Mouse (Mus musculus): Measurements from ENCODE around the gene Lrrc17. TPM values are rescaled to one million over a fixed set of nuclear protein-coding genes. Genes with fewer than 3 reads are reported as not detected.
A peak's percentile ranks its signal among the peaks of the same experiment; 100 is the strongest.

The Lrrc17 gene
- polyA plus RNA-seq, 1 experiment, result not detected

GRCm38 (mm10) chr5:21532126-21532525, 11.2 kb upstream of the Lrrc17 start:
- H3K27me3 ChIP-seq (replicated peaks), result peaks cover 16% of the 10 kb centered on the region
- H3K4me1 ChIP-seq, result peaks cover 19% of the 10 kb centered on the region
- TF ChIP-seq FLI1 (IDR thresholded peaks at IDR 0.05; ENCODE audit: low read length), result no peak
- no peak for TF ChIP-seq GATA1 (IDR thresholded peaks at IDR 0.05; ENCODE audit: borderline replicate concordance, low read length)
- H3K36me3 ChIP-seq (replicated peaks; ENCODE audit: low read length), result no peaks in the 10 kb centered on the region
- H3K9me3 ChIP-seq, result peaks cover 21% of the 10 kb centered on the region
- peak overlapping the region; percentile 30 for H3K4me3 ChIP-seq (replicated peaks)

GRCm38 (mm10) chr5:21532921-21533320, 10.4 kb upstream of the Lrrc17 start:
- TF ChIP-seq GATA1 (IDR thresholded peaks at IDR 0.05; ENCODE audit: borderline replicate concordance, low read length), result no peak
- no peak for TF ChIP-seq FLI1 (IDR thresholded peaks at IDR 0.05; ENCODE audit: low read length)
- Histone ChIP-seq H3K4me3 (replicated peaks) (no peak overlapping the region), H3K4me1 (peaks cover 11% of the 10 kb centered on the region), H3K9me3 (peaks cover 23% of the 10 kb centered on the region), H3K27me3 (replicated peaks) (peaks cover 16% of the 10 kb centered on the region), H3K36me3 (replicated peaks; ENCODE audit: low read length) (no peaks in the 10 kb centered on the region)

- no peaks in the 10 kb centered on the region for H3K4me1 ChIP-seq
- H3K27me3 ChIP-seq (replicated peaks), result peaks cover 11% of the 10 kb centered on the region
- no peak overlapping the region for H3K4me3 ChIP-seq (replicated peaks)
- TF ChIP-seq GATA1 (IDR thresholded peaks at IDR 0.05; ENCODE audit: borderline replicate concordance, low read length) (no peak), FLI1 (IDR thresholded peaks at IDR 0.05; ENCODE audit: low read length) (no peak)
- H3K36me3 ChIP-seq (replicated peaks; ENCODE audit: low read length), result no peaks in the 10 kb centered on the region
- peaks cover 5% of the 10 kb centered on the region for H3K9me3 ChIP-seq
Observed at GRCm38 (mm10) chr5:21542226-21542625, 1.1 kb upstream of the Lrrc17 start.

- Histone ChIP-seq H3K4me3 (replicated peaks) (no peak overlapping the region), H3K27me3 (replicated peaks) (peaks cover 11% of the 10 kb centered on the region), H3K36me3 (replicated peaks; ENCODE audit: low read length) (no peaks in the 10 kb centered on the region), H3K4me1 (no peaks in the 10 kb centered on the region), H3K9me3 (peaks cover 7% of the 10 kb centered on the region; the same call in 1 of the 2 replicates)
- no peak for TF ChIP-seq FLI1 (IDR thresholded peaks at IDR 0.05; ENCODE audit: low read length)
- TF ChIP-seq GATA1 (IDR thresholded peaks at IDR 0.05; ENCODE audit: borderline replicate concordance, low read length), result no peak
Observed at GRCm38 (mm10) chr5:21544821-21545220, 1.5 kb downstream of the Lrrc17 start.

GRCm38 (mm10) chr5:21545227-21545626, 1.9 kb downstream of the Lrrc17 start:
- no peak for TF ChIP-seq FLI1 (IDR thresholded peaks at IDR 0.05; ENCODE audit: low read length)
- TF ChIP-seq GATA1 (IDR thresholded peaks at IDR 0.05; ENCODE audit: borderline replicate concordance, low read length), result no peak
- Histone ChIP-seq H3K4me3 (replicated peaks) (no peak overlapping the region), H3K9me3 (peaks cover 5% of the 10 kb centered on the region; the same call in 1 of the 2 replicates), H3K4me1 (no peaks in the 10 kb centered on the region), H3K27me3 (replicated peaks) (peaks cover 11% of the 10 kb centered on the region), H3K36me3 (replicated peaks; ENCODE audit: low read length) (no peaks in the 10 kb centered on the region)

- Histone ChIP-seq H3K4me1 (no peaks in the 10 kb centered on the region), H3K27me3 (replicated peaks) (peaks cover 9% of the 10 kb centered on the region), H3K4me3 (replicated peaks) (no peak overlapping the region), H3K36me3 (replicated peaks; ENCODE audit: low read length) (no peaks in the 10 kb centered on the region), H3K9me3 (peaks cover 3% of the 10 kb centered on the region; the same call in 1 of the 2 replicates)
- TF ChIP-seq FLI1 (IDR thresholded peaks at IDR 0.05; ENCODE audit: low read length) (no peak), GATA1 (IDR thresholded peaks at IDR 0.05; ENCODE audit: borderline replicate concordance, low read length) (no peak)
Observed at GRCm38 (mm10) chr5:21545786-21546185, 2.4 kb downstream of the Lrrc17 start.

- Histone ChIP-seq H3K9me3 (peaks cover 3% of the 10 kb centered on the region; the same call in 1 of the 2 replicates), H3K4me1 (no peaks in the 10 kb centered on the region), H3K4me3 (replicated peaks) (no peak overlapping the region), H3K36me3 (replicated peaks; ENCODE audit: low read length) (no peaks in the 10 kb centered on the region), H3K27me3 (replicated peaks) (peaks cover 14% of the 10 kb centered on the region)
- TF ChIP-seq FLI1 (IDR thresholded peaks at IDR 0.05; ENCODE audit: low read length) (no peak), GATA1 (IDR thresholded peaks at IDR 0.05; ENCODE audit: borderline replicate concordance, low read length) (no peak)
Observed at GRCm38 (mm10) chr5:21547005-21547404, 3.6 kb downstream of the Lrrc17 start.

GRCm38 (mm10) chr5:21553685-21554084, 10.3 kb downstream of the Lrrc17 start:
- Histone ChIP-seq H3K4me3 (replicated peaks) (no peak overlapping the region), H3K27me3 (replicated peaks) (peaks cover 8% of the 10 kb centered on the region), H3K36me3 (replicated peaks; ENCODE audit: low read length) (no peaks in the 10 kb centered on the region), H3K9me3 (no peaks in the 10 kb centered on the region), H3K4me1 (no peaks in the 10 kb centered on the region)
- TF ChIP-seq FLI1 (IDR thresholded peaks at IDR 0.05; ENCODE audit: low read length) (no peak), GATA1 (IDR thresholded peaks at IDR 0.05; ENCODE audit: borderline replicate concordance, low read length) (no peak)

- Histone ChIP-seq H3K36me3 (replicated peaks; ENCODE audit: low read length) (no peaks in the 10 kb centered on the region), H3K4me1 (no peaks in the 10 kb centered on the region), H3K4me3 (replicated peaks) (no peak overlapping the region), H3K27me3 (replicated peaks) (peaks cover 8% of the 10 kb centered on the region), H3K9me3 (no peaks in the 10 kb centered on the region)
- TF ChIP-seq FLI1 (IDR thresholded peaks at IDR 0.05; ENCODE audit: low read length) (no peak), GATA1 (IDR thresholded peaks at IDR 0.05; ENCODE audit: borderline replicate concordance, low read length) (no peak)
Observed at GRCm38 (mm10) chr5:21554732-21555131, 11.4 kb downstream of the Lrrc17 start.

- TF ChIP-seq FLI1 (IDR thresholded peaks at IDR 0.05; ENCODE audit: low read length) (no peak), GATA1 (IDR thresholded peaks at IDR 0.05; ENCODE audit: borderline replicate concordance, low read length) (no peak)
- H3K9me3 ChIP-seq, result no peaks in the 10 kb centered on the region
- no peak overlapping the region for H3K4me3 ChIP-seq (replicated peaks)
- no peaks in the 10 kb centered on the region for H3K36me3 ChIP-seq (replicated peaks; ENCODE audit: low read length)
- H3K27me3 ChIP-seq (replicated peaks), result peaks cover 14% of the 10 kb centered on the region
- no peaks in the 10 kb centered on the region for H3K4me1 ChIP-seq
Observed at GRCm38 (mm10) chr5:21556502-21556901, 13.1 kb downstream of the Lrrc17 start.

GRCm38 (mm10) chr5:21563936-21564335, 20.6 kb downstream of the Lrrc17 start:
- H3K36me3 ChIP-seq (replicated peaks; ENCODE audit: low read length), result no peaks in the 10 kb centered on the region
- no peak overlapping the region for H3K4me3 ChIP-seq (replicated peaks)

More at GRCm38 (mm10) chr5:21563936-21564335, 20.6 kb downstream of the Lrrc17 start:
- Histone ChIP-seq H3K9me3 (no peaks in the 10 kb centered on the region), H3K4me1 (peaks cover 7% of the 10 kb centered on the region; the same call in 1 of the 2 replicates), H3K27me3 (replicated peaks) (peaks cover 8% of the 10 kb centered on the region)
- no peak for TF ChIP-seq FLI1 (IDR thresholded peaks at IDR 0.05; ENCODE audit: low read length)
- TF ChIP-seq GATA1 (IDR thresholded peaks at IDR 0.05; ENCODE audit: borderline replicate concordance, low read length), result no peak
